Mouse (Mus musculus) forebrain, embryonic 13.5 days (tissue): Measurements from ENCODE around the gene Pdpk1. TPM values are rescaled to one million over a fixed set of nuclear protein-coding genes. Genes with fewer than 3 reads are reported as not detected.

ENCODE experiments used
- ATAC-seq: fragments of 200-750 bp; cut with Nextera tagmentation; 2 replicates; pipeline ENCODE4 v1.8.0; 2017
- H3K27ac ChIP-seq: fragments of 300-500 bp; sonication (generic); 2 replicates; pipeline ENCODE4 v1.5.1; 2015; ENCODE audit warnings: inconsistent platforms, mild to moderate bottlenecking, moderate library complexity
- H3K27me3 ChIP-seq: fragments of 300-500 bp; sonication (generic); 2 replicates; pipeline ENCODE4 v1.6.1; 2015; ENCODE audit warnings: mild to moderate bottlenecking, inconsistent platforms
- H3K36me3 ChIP-seq: fragments of 300-500 bp; sonication (generic); 2 replicates; pipeline ENCODE4 v1.6.1; 2015; ENCODE audit warnings: mild to moderate bottlenecking, inconsistent platforms; ENCODE audit not compliant: poor library complexity, severe bottlenecking
- H3K4me1 ChIP-seq: fragments of 300-500 bp; sonication (generic); 2 replicates; pipeline ENCODE4 v1.6.1; 2015; ENCODE audit warnings: inconsistent platforms
- H3K4me2 ChIP-seq: fragments of 300-500 bp; sonication (generic); 2 replicates; pipeline ENCODE4 v1.6.1; 2015; ENCODE audit warnings: inconsistent platforms, mild to moderate bottlenecking, moderate library complexity
- H3K4me3 ChIP-seq: fragments of 300-500 bp; sonication (generic); 2 replicates; pipeline ENCODE4 v1.5.1; 2015; ENCODE audit warnings: mild to moderate bottlenecking, inconsistent platforms
- H3K9ac ChIP-seq: fragments of 300-500 bp; sonication (generic); 2 replicates; pipeline ENCODE4 v1.6.1; 2015; ENCODE audit warnings: mild to moderate bottlenecking, inconsistent platforms
- H3K9me3 ChIP-seq: fragments of 300-500 bp; sonication (generic); replicated peaks from 2 replicates; pipeline ENCODE4 v1.6.1; 2016; ENCODE audit warnings: inconsistent platforms
- WGBS: fragments of 180-500 bp; shearing (Covaris S2); methylation state at CpG from one replicate; pipeline ENCODE4 v1.1.7; 2015; 5-methylcytosine and 5-hydroxymethylcytosine counted together
- polyA plus RNA-seq: library from polyadenylated mRNA; unstranded; fragments of >200 nt; fragmentation: Nextera tagmentation; extraction: Ambion mirVana; gene quantifications from 2 replicates; pipeline ENCODE4 v1.2.1, GENCODE M21; 2015

Gene Pdpk1
- polyA plus RNA-seq, 1 experiment from 2014 or later: 49.7 TPM

GRCm38 (mm10) chr17:24171738-24172137 lies 21.0 kb upstream of the Pdpk1 start:
- H3K9ac ChIP-seq: no peak overlapping the region; the same call in 1 of the 2 replicates
- 85% methylated on average over 4 of the region's 4 CpGs for WGBS

GRCm38 (mm10) chr17:24170729-24171128 lies 20.0 kb upstream of the Pdpk1 start:
- H3K27ac ChIP-seq: no peak overlapping the region
- no peak overlapping the region for H3K4me2 ChIP-seq
- H3K36me3 ChIP-seq: peaks cover 18% of the 10 kb centered on the region
- H3K4me3 ChIP-seq: no peak overlapping the region
- WGBS: 80% methylated on average over 5 of the region's 5 CpGs
- ATAC-seq: no peak
- H3K27me3 ChIP-seq: no peaks in the 10 kb centered on the region
- no peaks in the 10 kb centered on the region for H3K9me3 ChIP-seq
- H3K4me1 ChIP-seq: peaks cover 25% of the 10 kb centered on the region
- no peak overlapping the region for H3K9ac ChIP-seq

More at GRCm38 (mm10) chr17:24171738-24172137, 21.0 kb upstream of the Pdpk1 start:
- Histone ChIP-seq H3K27ac (no peak overlapping the region), H3K4me3 (no peak overlapping the region), H3K9me3 (no peaks in the 10 kb centered on the region), H3K4me1 (peaks cover 25% of the 10 kb centered on the region), H3K4me2 (no peak overlapping the region), H3K36me3 (peaks cover 12% of the 10 kb centered on the region), H3K27me3 (no peaks in the 10 kb centered on the region)
- no peak for ATAC-seq

DNA sequence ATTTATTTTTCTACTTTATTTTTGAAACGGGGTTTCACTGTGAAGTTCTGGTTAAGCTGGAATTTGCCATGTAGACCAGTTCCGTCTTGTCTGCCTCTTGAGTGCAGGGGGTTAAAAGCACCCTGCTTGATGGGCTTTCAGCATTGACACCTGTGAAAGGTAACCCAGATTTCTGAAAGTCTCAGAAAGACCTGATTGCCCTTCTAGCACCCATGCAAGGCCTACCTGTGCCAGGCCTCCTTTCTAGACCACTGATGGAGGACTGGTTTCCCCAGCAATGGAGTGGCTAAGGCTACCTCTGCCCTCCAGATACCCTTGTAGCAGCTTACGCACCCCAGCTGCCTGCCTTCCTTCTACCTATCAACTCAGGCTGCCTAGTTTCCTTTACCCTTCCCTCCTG lies 19.4 kb upstream of the Pdpk1 start:
- 62% methylated on average over 3 of the region's 3 CpGs for WGBS
- H3K4me1 ChIP-seq: peaks cover 25% of the 10 kb centered on the region
- no peak for ATAC-seq
- H3K9ac ChIP-seq: peak overlapping the region; percentile 91
- peak overlapping the region; percentile 93 for H3K4me2 ChIP-seq
- H3K9me3 ChIP-seq: no peaks in the 10 kb centered on the region
- H3K27ac ChIP-seq: peak overlapping the region; percentile 97; the same call in 1 of the 2 replicates
- peaks cover 23% of the 10 kb centered on the region for H3K36me3 ChIP-seq
- no peaks in the 10 kb centered on the region for H3K27me3 ChIP-seq
- peak overlapping the region; percentile 91 for H3K4me3 ChIP-seq

- Histone ChIP-seq H3K36me3 (peaks cover 29% of the 10 kb centered on the region), H3K4me1 (peaks cover 29% of the 10 kb centered on the region), H3K4me3 (peak within 1 kb of the TSS; percentile 91), H3K9me3 (no peaks in the 10 kb centered on the region), H3K27ac (peak within 1 kb of the TSS; percentile 97), H3K9ac (peak within 1 kb of the TSS; percentile 91), H3K27me3 (no peaks in the 10 kb centered on the region), H3K4me2 (peak within 1 kb of the TSS; percentile 93)
- WGBS: under 1% methylated on average over 58 of the region's 58 CpGs
- ATAC-seq: peak; percentile 92
Observed at GRCm38 (mm10) chr17:24169317-24170065, 18.8 kb upstream of the Pdpk1 start, which contains the start of gene Atp6v0c. Gene Atp6v0c (minus strand): TSS chr17:24169702.

- peaks cover 30% of the 10 kb centered on the region for H3K36me3 ChIP-seq
- H3K9ac ChIP-seq: peak overlapping the region; percentile 91
- H3K27ac ChIP-seq: peak overlapping the region; percentile 97
- H3K9me3 ChIP-seq: no peaks in the 10 kb centered on the region
- H3K27me3 ChIP-seq: no peaks in the 10 kb centered on the region
- whole genome bisulfite sequencing: under 1% methylated on average over 40 of the region's 41 CpGs
- H3K4me3 ChIP-seq: peak overlapping the region; percentile 91
- H3K4me1 ChIP-seq: peaks cover 29% of the 10 kb centered on the region
- H3K4me2 ChIP-seq: peak overlapping the region; percentile 93
- peak; percentile 74 for ATAC-seq
Observed at GRCm38 (mm10) chr17:24168590-24169277, 18.0 kb upstream of the Pdpk1 start.

GRCm38 (mm10) chr17:24167891-24168505 lies 17.3 kb upstream of the Pdpk1 start:
- H3K9me3 ChIP-seq: no peaks in the 10 kb centered on the region
- H3K9ac ChIP-seq: peak overlapping the region; percentile 91
- WGBS: 60% methylated on average over 7 of the region's 7 CpGs
- H3K27ac ChIP-seq: peak overlapping the region; percentile 97
- ATAC-seq: no peak
- peaks cover 28% of the 10 kb centered on the region for H3K4me1 ChIP-seq
- H3K36me3 ChIP-seq: peaks cover 30% of the 10 kb centered on the region
- H3K4me3 ChIP-seq: peak overlapping the region; percentile 91
- peak overlapping the region; percentile 93 for H3K4me2 ChIP-seq
- no peaks in the 10 kb centered on the region for H3K27me3 ChIP-seq

DNA sequence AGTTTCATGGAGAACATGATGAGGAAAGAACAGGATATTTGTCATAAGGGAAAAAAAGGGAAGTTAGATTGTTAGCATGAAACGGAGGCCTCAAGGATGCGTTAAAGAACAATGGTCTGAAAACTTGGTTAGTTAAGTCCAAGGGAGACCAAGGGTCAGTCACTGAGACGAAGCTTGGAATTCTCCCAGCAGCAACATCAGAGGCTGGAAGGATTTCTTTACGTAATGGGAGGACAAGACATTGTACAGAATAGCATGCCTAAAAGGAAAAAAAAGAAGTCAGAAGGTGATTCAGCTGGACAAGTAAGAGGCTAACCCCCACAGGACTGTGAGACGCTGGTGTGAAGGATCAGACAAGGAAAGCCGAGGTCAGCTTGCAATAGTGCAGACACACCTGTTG lies 16.4 kb upstream of the Pdpk1 start:
- H3K36me3 ChIP-seq: peaks cover 30% of the 10 kb centered on the region
- peak overlapping the region; percentile 93; the same call in 1 of the 2 replicates for H3K4me2 ChIP-seq
- H3K4me3 ChIP-seq: no peak overlapping the region
- H3K4me1 ChIP-seq: peaks cover 35% of the 10 kb centered on the region
- H3K9ac ChIP-seq: no peak overlapping the region
- WGBS: 87% methylated on average over 6 of the region's 6 CpGs
- no peaks in the 10 kb centered on the region for H3K9me3 ChIP-seq
- H3K27me3 ChIP-seq: no peaks in the 10 kb centered on the region
- no peak for ATAC-seq
- H3K27ac ChIP-seq: no peak overlapping the region

DNA sequence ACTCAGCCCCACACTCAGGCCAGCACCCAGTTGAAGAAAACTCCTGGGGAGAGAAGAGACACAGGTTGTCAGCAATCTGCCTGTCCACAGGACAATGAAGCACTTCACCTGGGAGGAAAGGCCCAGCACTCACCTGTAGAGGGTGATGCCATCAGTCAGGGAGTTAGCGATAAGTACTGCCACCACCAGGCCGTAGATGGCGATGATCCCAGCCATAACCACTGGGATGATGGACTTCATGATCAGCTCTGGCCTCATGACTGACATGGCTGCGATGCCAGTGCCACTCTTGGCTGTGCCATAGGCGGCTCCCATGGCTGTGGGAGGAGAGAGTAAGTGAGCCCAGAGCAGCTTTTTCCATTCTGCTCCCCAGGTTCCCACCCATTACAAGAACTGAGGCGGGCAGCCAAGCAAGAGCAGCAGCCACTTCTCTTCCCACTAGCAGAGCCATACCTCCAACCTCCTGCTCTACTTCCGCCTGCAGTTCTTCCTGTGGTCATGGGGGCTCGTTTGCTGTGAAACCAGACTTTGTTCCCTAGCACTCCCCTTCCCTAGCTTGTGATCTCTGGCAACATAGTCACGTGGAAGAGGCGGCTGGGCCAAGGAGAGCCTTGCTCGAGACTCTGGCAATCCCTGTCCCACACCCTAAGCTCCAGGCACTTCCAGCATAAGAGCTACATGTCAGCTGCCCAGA lies 14.0 kb upstream of the Pdpk1 start:
- 82% methylated on average over 11 of the region's 11 CpGs for WGBS
- H3K27me3 ChIP-seq: no peaks in the 10 kb centered on the region
- H3K9ac ChIP-seq: no peak overlapping the region
- H3K27ac ChIP-seq: no peak overlapping the region
- peaks cover 30% of the 10 kb centered on the region for H3K36me3 ChIP-seq
- peaks cover 29% of the 10 kb centered on the region for H3K4me1 ChIP-seq
- no peaks in the 10 kb centered on the region for H3K9me3 ChIP-seq
- no peak for ATAC-seq
- H3K4me2 ChIP-seq: no peak overlapping the region
- no peak overlapping the region for H3K4me3 ChIP-seq

GRCm38 (mm10) chr17:24163176-24163962 lies 12.6 kb upstream of the Pdpk1 start, which contains the start of gene Amdhd2:
Gene Amdhd2 (minus strand): TSS chr17:24163766.
- Histone ChIP-seq H3K4me2 (peak within 1 kb of the TSS; percentile 84), H3K4me3 (peak within 1 kb of the TSS; percentile 80), H3K27ac (peak within 1 kb of the TSS; percentile 80), H3K27me3 (no peaks in the 10 kb centered on the region), H3K4me1 (peaks cover 28% of the 10 kb centered on the region), H3K9ac (peak within 1 kb of the TSS; percentile 74), H3K9me3 (no peaks in the 10 kb centered on the region), H3K36me3 (peaks cover 30% of the 10 kb centered on the region)
- ATAC-seq: peak; percentile 93
- 1% methylated on average over 47 of the region's 47 CpGs for WGBS

GRCm38 (mm10) chr17:24162584-24163175 lies 12.0 kb upstream of the Pdpk1 start:
- peaks cover 21% of the 10 kb centered on the region for H3K4me1 ChIP-seq
- no peaks in the 10 kb centered on the region for H3K27me3 ChIP-seq
- peak; percentile 25 for ATAC-seq
- peaks cover 32% of the 10 kb centered on the region for H3K36me3 ChIP-seq
- peak overlapping the region; percentile 80 for H3K4me3 ChIP-seq
- H3K27ac ChIP-seq: 0 out of 2 replicates have a peak overlapping the region, but pooled peaks have one; percentile 80
- peak overlapping the region; percentile 74 for H3K9ac ChIP-seq
- peak overlapping the region; percentile 84 for H3K4me2 ChIP-seq
- no peaks in the 10 kb centered on the region for H3K9me3 ChIP-seq
- WGBS: 28% methylated on average over 17 of the region's 17 CpGs
